Mouse (Mus musculus) liver, embryonic 11.5 days (tissue): ENCODE data around the gene Col13a1. TPM values are rescaled to one million over a fixed set of nuclear protein-coding genes. Genes with fewer than 3 reads are reported as not detected.

Source experiments
- ATAC-seq: fragments of 200-750 bp; cut with Nextera tagmentation; replicated peaks from 2 replicates; pipeline ENCODE4 v1.8.0; 2017; ENCODE audit warnings: moderate number of reproducible peaks, mild to moderate bottlenecking, moderate TSS enrichment, moderate library complexity; ENCODE audit not compliant: low FRiP score
- DNase-seq: peaks from one replicate; pipeline ENCODE4 v3.0.0-alpha.2; 2017; ENCODE audit warnings: low spot score
- H3K27ac ChIP-seq: fragments of 300-500 bp; sonication (generic); 2 replicates; pipeline ENCODE4 v1.5.1; 2014; ENCODE audit warnings: mild to moderate bottlenecking, low read depth, low read length, control low read depth
- H3K27me3 ChIP-seq: fragments of 300-500 bp; sonication (generic); replicated peaks from 2 replicates; pipeline ENCODE4 v1.6.1; 2014; ENCODE audit warnings: low read length, mixed read lengths; ENCODE audit not compliant: control insufficient read depth, insufficient read depth
- H3K36me3 ChIP-seq: fragments of 300-500 bp; sonication (generic); 2 replicates; pipeline ENCODE4 v1.6.1; 2014; ENCODE audit warnings: mild to moderate bottlenecking, low read length, moderate library complexity, mixed read lengths; ENCODE audit not compliant: control insufficient read depth, insufficient read depth
- H3K4me1 ChIP-seq: fragments of 300-500 bp; sonication (generic); replicated peaks from 2 replicates; pipeline ENCODE4 v1.6.1; 2014; ENCODE audit warnings: low read length, mixed read lengths; ENCODE audit not compliant: control insufficient read depth, insufficient read depth
- H3K4me2 ChIP-seq: fragments of 300-500 bp; sonication (generic); 2 replicates; pipeline ENCODE4 v1.6.1; 2014; ENCODE audit warnings: mild to moderate bottlenecking, control low read depth, moderate library complexity
- H3K4me3 ChIP-seq: fragments of 300-500 bp; sonication (generic); 2 replicates; pipeline ENCODE4 v1.5.1; 2014; ENCODE audit warnings: low read depth, low read length, control low read depth
- H3K9ac ChIP-seq: fragments of 300-500 bp; sonication (generic); 2 replicates; pipeline ENCODE4 v1.6.1; 2014; ENCODE audit warnings: low read depth, low read length, control low read depth
- H3K9me3 ChIP-seq: fragments of 300-500 bp; sonication (generic); 2 replicates; pipeline ENCODE4 v1.6.1; 2016; ENCODE audit warnings: low read length, inconsistent platforms, mixed read lengths; ENCODE audit not compliant: control insufficient read depth
- WGBS: fragments of 180-500 bp; shearing (Covaris S2); extraction: QIAGEN DNeasy Blood & Tissue Kit; methylation state at CpG from one replicate; pipeline ENCODE4 v1.1.7; 2014; 5-methylcytosine and 5-hydroxymethylcytosine counted together
- polyA plus RNA-seq: library from polyadenylated mRNA; unstranded; fragments of >200 nt; fragmentation: Nextera tagmentation; extraction: Ambion mirVana; gene quantifications from 2 replicates; pipeline ENCODE4 v1.2.1, GENCODE M21; 2014

Gene Col13a1
- polyA plus RNA-seq, 1 experiment from 2014 or later: 4.6 TPM

- 63% methylated on average over 6 of the region's 6 CpGs for WGBS
- ATAC-seq: no peak
These were observed 31.1 kb upstream of the Col13a1 start for GRCm38 (mm10) chr10:62009981-62010500.

GRCm38 (mm10) chr10:62007958-62008357 lies 29.1 kb upstream of the Col13a1 start:
- WGBS: 64% methylated on average over 4 of the region's 4 CpGs

More at GRCm38 (mm10) chr10:62009981-62010500, 31.1 kb upstream of the Col13a1 start:
- H3K36me3 ChIP-seq: no peaks in the 10 kb centered on the region
- DNase-seq: no peak
- no peak overlapping the region for H3K27ac ChIP-seq
- H3K9ac ChIP-seq: no peak overlapping the region
- no peaks in the 10 kb centered on the region for H3K4me1 ChIP-seq
- H3K4me2 ChIP-seq: no peak overlapping the region
- no peaks in the 10 kb centered on the region for H3K27me3 ChIP-seq
- no peak overlapping the region for H3K4me3 ChIP-seq
- no peaks in the 10 kb centered on the region for H3K9me3 ChIP-seq

GRCm38 (mm10) chr10:62006371-62006770 lies 27.5 kb upstream of the Col13a1 start:
- Histone ChIP-seq H3K27ac (no peak overlapping the region), H3K4me3 (no peak overlapping the region), H3K36me3 (no peaks in the 10 kb centered on the region), H3K4me2 (no peak overlapping the region), H3K4me1 (no peaks in the 10 kb centered on the region), H3K27me3 (no peaks in the 10 kb centered on the region), H3K9ac (no peak overlapping the region), H3K9me3 (no peaks in the 10 kb centered on the region)
- ATAC-seq (no peak), DNase-seq (no peak)
- 75% methylated on average over 8 of the region's 8 CpGs for WGBS

More at GRCm38 (mm10) chr10:62007958-62008357, 29.1 kb upstream of the Col13a1 start:
- Histone ChIP-seq H3K9me3 (no peaks in the 10 kb centered on the region), H3K4me3 (no peak overlapping the region), H3K27ac (no peak overlapping the region), H3K4me2 (no peak overlapping the region), H3K36me3 (no peaks in the 10 kb centered on the region), H3K9ac (no peak overlapping the region), H3K4me1 (no peaks in the 10 kb centered on the region), H3K27me3 (no peaks in the 10 kb centered on the region)
- no peak for ATAC-seq
- DNase-seq: no peak

GRCm38 (mm10) chr10:62000216-62000615 lies 21.3 kb upstream of the Col13a1 start:
- Histone ChIP-seq H3K9ac (no peak overlapping the region), H3K27ac (no peak overlapping the region), H3K36me3 (no peaks in the 10 kb centered on the region), H3K27me3 (no peaks in the 10 kb centered on the region), H3K4me2 (no peak overlapping the region), H3K9me3 (no peaks in the 10 kb centered on the region), H3K4me3 (no peak overlapping the region), H3K4me1 (no peaks in the 10 kb centered on the region)
- 77% methylated on average over 1 of the region's 1 CpGs for WGBS
- ATAC-seq (no peak), DNase-seq (no peak)

GRCm38 (mm10) chr10:61999766-62000165 lies 20.9 kb upstream of the Col13a1 start:
- ATAC-seq (no peak), DNase-seq (no peak)
- H3K9ac ChIP-seq: no peak overlapping the region
- no peaks in the 10 kb centered on the region for H3K36me3 ChIP-seq
- no peaks in the 10 kb centered on the region for H3K27me3 ChIP-seq
- no peaks in the 10 kb centered on the region for H3K4me1 ChIP-seq
- H3K4me2 ChIP-seq: no peak overlapping the region
- H3K27ac ChIP-seq: no peak overlapping the region
- no peaks in the 10 kb centered on the region for H3K9me3 ChIP-seq
- no peak overlapping the region for H3K4me3 ChIP-seq
- WGBS: 72% methylated on average over 1 of the region's 1 CpGs

GRCm38 (mm10) chr10:61991481-61992424 lies 12.8 kb upstream of the Col13a1 start:
- Histone ChIP-seq H3K4me1 (no peaks in the 10 kb centered on the region), H3K4me3 (no peak overlapping the region), H3K27ac (no peak overlapping the region), H3K36me3 (no peaks in the 10 kb centered on the region), H3K9me3 (no peaks in the 10 kb centered on the region), H3K4me2 (no peak overlapping the region), H3K9ac (no peak overlapping the region), H3K27me3 (no peaks in the 10 kb centered on the region)
- ATAC-seq: no peak
- 19% methylated on average over 11 of the region's 11 CpGs for WGBS
- DNase-seq: no peak

- Histone ChIP-seq H3K9me3 (no peaks in the 10 kb centered on the region), H3K27me3 (peaks cover 46% of the 10 kb centered on the region), H3K36me3 (no peaks in the 10 kb centered on the region), H3K4me2 (no peak overlapping the region), H3K4me3 (no peak overlapping the region), H3K9ac (no peak overlapping the region), H3K4me1 (peaks cover 3% of the 10 kb centered on the region), H3K27ac (no peak overlapping the region)
- DNase-seq (peak; percentile 80), ATAC-seq (no peak)
- WGBS: 1% methylated on average over 7 of the region's 7 CpGs
These were observed 1.5 kb upstream of the Col13a1 start for GRCm38 (mm10) chr10:61980424-61980823.

- peak overlapping the region; percentile 48 for H3K4me3 ChIP-seq
- ATAC-seq: no peak
- peak overlapping the region; percentile 71 for H3K4me2 ChIP-seq
- H3K27ac ChIP-seq: no peak overlapping the region
- DNase-seq: peak; percentile 47
- WGBS: under 1% methylated on average over 65 of the region's 65 CpGs
- H3K9ac ChIP-seq: peak overlapping the region; percentile 22
- H3K36me3 ChIP-seq: no peaks in the 10 kb centered on the region
- no peaks in the 10 kb centered on the region for H3K9me3 ChIP-seq
- peaks cover 48% of the 10 kb centered on the region for H3K27me3 ChIP-seq
- H3K4me1 ChIP-seq: peaks cover 3% of the 10 kb centered on the region
These were observed 619 bp downstream of the Col13a1 start for GRCm38 (mm10) chr10:61978112-61978865.
